Mouse (Mus musculus) retina, adult 2 months (tissue): ENCODE results near the gene Trim43a.
"Not testable (repeated sequence)": the region's sequence is repeated elsewhere in the genome, so short reads cannot be mapped to it uniquely, and the experiment has no call there.

Experiments used
- DNase-seq: peaks from one replicate; pipeline ENCODE4 v3.0.0-alpha.2; 2012; ENCODE audit warnings: low read depth, low spot score

Gene Trim43a

DNA sequence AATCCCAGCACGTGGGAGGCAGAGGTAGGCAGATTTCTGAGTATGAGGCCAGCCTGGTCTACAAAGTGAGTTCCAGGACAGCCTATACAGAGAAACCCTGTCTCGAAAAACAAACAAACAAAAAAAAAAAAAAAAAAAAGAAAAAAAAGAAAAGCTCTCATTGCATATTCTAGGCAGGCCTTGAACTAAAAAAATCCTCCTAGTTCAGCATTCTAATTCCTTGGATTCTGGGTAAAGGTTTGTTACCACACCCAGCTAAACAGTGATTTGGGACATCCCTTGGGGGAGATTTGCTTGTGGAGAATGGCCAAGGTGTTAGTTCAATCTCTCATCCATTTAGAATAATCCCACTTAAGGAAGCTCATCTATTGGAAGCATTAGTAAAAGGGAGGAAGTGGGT lies at the start of gene Trim43a:
Gene Trim43a, plus strand, starts transcription at position 301 of the 400 bp plus-strand sequence.
- not testable (repeated sequence) for DNase-seq

DNA sequence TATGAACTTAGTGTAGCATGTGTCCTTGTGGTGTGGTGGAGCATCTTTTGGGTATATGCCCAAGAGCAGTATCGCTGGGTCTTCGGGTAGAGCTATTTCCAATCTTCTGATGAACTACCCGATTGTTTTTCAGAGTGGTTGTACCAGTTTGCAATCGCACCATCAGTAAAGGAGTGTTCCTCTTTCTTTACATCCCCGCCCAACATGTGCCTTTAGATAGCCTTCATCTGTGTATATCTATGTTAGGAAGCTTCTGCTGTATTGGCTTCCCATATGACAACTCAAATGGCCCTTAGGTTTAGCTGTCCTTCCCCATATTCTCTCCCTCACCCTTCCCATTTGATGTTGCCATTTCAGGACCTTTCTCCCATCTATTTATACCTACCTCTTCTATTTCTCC lies 46.6 kb upstream of the Trim43a start:
- no peak for DNase-seq

DNA sequence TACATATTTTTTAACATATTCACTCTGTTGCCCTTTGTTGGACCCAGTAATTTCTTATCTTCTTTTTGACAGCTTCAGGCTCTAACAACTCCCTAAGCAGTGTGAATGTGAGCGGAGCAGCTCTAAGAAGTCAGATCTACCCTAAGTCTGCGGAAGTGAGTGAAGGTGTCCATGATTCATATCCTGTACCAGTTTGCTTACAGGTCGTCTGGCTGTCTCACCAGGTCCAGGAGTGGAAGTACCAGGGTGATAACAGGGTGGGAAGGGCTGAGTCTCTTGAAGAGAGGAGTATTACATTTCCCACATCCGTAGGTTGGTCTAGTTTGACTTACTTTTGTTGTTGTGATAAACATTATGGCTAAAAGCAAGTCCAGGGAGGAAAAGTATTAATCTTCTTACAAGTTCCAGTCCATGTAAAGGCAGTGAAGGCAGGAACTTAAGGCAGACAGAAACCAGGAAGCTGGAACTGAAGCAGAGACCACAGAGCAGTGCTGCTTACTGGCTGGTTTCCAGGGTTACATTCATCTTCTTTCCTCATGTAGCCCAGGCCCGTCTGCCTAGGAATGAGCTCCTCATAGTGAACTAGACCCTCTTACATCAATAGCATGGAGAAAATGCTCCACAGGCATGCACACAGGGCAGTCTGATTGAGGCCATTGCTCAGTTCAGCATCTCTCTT lies 41.0 kb upstream of the Trim43a start:
- DNase-seq, result no peak

DNA sequence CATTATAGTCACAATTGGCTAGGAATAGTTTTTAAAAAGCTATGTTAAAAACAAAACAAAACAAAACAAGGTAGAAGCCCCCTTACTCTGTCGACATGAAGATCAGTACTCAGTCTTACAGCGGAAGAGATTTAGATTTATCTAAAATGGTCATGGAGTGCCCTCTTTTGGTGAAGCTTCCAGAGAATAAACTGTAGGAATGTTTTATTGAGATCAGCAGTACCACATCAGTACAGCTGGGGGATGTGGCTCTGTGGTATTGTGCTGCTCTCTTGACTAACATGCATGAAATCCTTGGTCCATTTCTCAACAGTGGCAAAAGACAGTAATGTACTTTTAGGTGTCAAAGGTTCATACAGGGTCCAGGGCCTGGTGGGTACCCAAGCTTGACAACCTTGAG lies 37.9 kb upstream of the Trim43a start:
- no peak for DNase-seq

DNA sequence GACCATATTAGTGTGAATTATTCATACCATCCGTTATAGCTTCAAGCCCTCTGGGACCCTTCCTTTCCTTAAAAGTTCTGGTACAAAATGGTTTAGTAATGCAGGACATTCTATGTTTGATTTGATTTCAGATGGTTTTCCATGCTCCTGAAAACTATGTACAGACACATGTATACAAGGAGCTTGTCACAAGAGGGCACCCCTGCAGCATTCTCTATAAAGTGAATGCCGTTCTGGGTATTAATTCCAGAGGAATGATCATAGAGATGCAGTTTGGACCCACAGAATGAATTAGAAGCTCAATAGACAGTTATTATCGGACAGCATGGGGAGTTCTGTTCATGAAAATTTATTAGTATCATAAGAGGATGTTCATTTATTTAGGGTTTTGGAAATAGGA lies 35.2 kb upstream of the Trim43a start:
- DNase-seq, result no peak

DNA sequence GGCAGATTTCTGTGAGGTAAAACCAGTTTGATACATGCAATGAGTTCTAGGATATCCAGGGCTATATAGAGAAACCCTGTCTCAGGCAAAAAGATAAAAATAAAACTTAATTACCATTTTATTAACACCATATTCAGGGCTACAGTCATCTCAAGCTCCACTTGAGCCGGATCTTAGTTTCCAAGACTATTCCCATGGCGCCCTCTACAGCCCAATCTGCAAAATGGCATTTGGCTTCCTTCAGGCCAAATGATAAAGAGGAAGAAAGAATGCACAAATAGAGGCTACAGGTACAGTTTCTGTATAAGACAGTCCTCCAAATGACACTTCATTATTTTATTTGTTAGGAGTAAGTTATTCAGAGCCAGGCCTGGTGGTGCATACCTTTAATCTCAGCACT lies 34.5 kb upstream of the Trim43a start:
- DNase-seq, result peak; percentile 58

DNA sequence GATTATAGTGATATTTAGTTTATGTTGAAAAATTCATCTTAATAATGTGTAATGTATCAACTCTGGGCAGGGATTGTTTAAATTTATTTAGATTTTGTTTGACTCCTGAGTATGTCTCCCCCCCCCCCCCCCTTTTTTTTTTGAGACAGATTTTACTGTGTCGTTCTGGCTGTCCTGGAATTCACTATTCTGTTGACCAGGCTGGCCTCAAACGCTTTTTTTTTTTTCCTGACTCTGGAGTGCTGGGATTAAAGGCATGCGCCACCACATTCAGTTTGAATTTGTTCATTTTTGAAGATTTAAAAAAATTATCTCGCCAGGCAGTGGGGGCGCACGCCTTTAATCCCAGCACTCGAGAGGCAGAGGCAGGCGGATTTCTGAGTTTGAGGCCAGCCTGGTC lies 34.0 kb upstream of the Trim43a start:
- no peak for DNase-seq

DNA sequence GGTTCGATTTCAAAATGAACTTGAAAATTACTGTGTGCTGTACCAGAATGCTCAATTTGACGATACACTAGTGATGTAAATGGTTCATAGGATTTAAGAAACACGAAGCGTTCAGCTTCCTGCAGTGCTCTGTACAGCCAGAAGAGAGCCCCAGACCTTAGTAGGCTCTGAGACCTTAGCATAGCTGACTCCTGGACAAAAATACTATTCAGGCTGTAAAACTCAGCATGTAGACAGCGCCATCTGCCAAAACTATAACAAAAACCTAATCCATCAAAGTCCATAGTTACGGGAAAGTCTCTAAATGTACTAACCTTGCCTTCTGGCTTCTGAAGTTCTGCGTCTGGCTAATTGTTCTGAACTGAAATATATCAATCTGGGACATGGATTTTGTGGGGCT lies 33.4 kb upstream of the Trim43a start:
- no peak for DNase-seq

DNA sequence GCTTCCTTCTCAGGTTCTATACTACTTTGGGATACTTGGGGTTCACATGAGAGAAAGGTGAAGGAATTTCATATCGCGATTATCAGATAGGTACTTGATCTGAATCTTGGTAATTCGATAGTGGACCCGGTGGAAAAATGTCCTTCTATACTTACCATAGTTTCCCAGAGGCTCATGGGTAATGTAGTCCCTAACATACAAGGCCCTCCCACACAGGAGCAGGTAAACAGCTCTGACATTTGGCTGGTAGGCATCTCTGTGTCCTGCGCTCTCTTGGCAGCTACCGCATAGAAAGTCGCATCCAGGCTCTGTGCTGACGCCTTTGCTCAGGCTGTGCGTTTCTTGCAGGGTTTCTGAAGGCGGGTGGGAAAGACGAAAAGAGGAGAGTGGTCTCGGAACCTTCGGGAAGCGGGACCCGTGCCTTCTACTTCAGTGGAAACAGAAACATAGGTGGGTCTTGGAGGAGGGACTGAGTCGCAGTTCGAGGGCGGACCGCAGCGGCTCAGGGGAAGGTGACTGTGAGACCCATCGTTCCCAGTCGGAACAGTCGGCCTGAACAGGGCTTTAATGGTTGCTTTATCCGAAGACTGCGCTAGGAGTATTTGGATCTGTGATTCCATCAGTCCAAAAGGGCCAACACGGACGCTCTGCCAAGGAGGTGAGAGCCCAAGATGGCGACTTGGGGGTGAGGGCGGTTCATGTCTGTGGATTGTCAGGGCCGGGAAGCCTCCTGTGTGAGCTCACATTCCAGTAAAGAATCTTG lies 32.7 kb upstream of the Trim43a start, which contains the start of gene Zfp949:
Gene Zfp949, plus strand, starts transcription at position 170 of the 763 bp plus-strand sequence.
- DNase-seq, result peak; percentile 87

DNA sequence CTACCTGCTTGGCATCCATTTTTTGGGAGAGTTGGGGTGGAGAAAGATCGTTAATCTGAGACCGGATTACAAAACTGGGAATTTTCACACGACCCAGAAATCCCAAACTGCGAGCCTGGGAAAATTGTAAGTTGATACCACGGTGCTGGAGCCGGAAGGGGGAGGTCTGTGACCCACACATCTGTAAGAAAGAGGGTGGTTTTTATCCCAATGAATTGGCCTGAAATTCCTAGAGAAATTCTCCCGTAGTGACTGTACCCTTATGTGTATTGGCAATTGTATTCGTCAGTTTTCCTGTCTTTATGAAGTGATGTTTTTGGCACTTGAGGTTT lies 32.1 kb upstream of the Trim43a start:
- DNase-seq, result no peak

DNA sequence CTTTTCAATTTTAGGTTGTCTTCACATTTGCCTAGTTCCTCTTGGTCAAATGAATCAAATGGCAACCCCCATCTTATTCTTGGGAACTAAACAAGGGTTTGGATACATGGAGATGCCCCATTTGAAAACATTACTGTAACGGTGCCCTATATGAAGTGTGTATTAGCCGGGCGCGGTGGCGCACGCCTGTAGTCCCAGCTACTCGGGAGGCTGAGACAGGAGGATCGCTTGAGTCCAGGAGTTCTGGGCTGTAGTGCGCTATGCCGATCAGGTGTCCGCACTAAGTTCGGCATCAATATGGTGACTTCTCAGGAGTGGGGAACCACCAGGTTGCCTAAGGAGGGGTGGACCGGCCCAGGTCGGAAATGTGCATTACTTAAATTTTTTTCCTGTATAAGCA lies 27.6 kb upstream of the Trim43a start:
- no peak for DNase-seq

DNA sequence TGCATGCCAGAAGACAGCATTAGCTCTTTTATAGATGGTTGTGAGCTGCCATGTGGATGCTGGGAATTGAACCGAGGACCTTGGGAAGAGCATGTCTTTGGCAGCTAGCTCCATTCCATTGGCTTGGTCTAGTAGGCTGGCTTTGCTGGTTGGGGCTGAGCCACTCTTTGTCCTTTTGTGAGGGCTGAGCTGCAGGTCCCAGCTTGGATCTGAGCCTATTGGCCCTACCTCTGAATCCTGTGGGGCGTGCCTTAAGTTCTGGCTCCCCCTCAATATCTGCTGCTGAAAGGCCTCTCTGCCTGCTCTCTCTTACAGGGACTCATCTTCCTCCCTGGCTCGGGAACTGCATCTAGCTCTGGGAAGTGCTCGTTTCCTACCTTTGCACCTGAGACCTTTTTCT lies 22.5 kb upstream of the Trim43a start:
- no peak for DNase-seq

DNA sequence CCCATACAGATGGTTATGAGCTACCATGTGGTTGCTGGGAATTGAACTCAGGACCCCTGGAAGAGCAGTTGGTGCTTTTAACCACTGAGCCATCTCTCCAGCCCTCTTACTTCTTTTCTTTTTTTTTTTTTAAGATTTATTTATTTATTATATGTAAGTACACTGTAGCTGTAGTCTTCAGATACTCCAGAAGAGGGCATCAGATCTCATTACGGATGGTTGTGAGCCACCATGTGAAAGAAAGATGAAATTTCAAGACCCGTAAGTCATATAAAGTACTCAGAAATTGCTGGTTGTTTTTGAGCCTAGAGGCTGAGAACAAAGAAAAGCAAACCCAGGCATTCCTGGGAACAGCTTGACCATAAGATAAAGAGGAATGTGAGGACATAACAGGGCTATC lies 19.2 kb upstream of the Trim43a start:
- DNase-seq, result not testable (repeated sequence)

DNA sequence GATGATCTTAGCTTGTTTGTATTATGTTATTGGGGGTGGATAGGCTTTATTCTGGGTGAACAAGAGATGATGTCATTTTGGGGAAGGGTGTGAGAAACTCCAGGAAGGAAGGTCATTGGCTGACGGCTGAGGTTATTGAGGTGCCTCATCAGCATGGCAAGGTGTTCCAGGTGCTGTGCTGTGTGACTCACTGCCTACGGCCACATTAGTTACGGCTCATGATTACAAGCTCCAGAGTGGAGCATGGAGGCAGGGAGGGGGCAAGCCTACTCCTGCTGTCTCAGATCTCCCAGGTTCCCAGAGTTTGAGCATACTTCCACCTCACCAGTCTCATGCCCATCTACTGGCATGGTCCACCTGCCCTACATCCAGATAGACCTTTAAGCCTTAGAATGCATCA lies 10.2 kb upstream of the Trim43a start:
- DNase-seq, result not testable (repeated sequence)

DNA sequence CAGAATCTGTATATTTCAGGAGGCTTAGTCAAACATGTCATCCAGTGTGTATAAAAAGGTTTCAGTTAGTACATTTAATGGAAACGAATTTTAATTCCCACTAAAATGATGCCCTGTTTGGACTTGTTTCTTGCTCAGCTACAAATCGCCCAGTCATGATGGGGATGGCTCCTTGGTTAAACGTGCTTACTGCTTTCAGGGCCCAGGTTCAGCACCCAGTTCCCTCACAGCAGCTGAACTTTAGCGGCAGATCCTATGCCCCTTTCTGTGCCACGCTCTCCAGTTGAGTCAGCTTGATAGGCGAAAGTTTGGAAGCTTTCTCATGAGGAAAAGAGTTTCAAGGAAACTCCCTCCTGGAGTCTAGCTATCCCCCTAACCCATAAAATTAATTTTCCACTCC lies 13.0 kb downstream of the Trim43a start:
- DNase-seq, result not testable (repeated sequence)

DNA sequence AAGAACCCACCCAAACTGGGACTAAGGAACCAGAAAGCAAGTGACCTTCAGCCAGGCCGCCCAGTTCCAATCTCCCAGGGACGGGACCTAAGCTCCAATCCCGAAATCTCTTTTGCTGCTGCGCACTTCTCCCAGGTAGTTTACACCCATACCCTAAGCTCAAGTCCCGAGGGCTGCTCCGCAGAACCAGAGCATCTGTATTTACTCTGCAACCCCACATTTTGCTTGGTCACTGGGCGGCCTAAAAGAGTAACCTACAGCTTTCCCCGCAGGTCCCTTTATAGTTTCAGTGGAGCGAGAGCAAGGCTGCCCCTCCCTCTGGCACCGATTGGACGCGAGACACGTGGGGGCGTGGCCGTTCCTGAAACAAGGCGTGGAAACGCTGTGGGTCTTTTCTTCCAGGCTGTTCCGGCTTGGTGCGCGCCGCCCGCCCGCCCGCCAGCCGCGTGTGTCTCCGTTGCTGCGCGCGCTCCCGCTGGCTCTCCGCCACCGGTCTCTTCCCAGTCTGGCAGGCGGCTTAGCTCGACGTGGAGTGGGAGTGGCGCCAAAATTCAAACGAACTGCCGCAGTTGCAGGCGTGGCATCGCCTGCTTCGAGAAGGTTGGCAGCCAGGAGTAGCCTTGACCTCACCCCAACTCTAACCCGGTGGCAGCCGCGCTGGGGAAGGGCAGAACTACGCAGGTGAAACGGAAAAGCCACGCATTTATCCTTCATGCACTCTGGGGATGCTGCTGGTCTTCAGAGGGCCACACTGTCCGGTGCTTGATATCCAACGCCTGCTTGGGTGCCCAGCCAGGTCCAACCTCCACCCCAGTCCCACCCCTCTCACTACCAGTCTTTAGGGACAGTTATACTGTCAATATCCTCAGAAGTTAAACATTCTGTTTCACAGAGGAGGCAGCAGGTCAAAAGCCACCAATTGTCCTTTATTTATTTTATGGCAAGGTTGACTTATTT lies 18.8 kb downstream of the Trim43a start:
- peak; percentile 71 for DNase-seq

DNA sequence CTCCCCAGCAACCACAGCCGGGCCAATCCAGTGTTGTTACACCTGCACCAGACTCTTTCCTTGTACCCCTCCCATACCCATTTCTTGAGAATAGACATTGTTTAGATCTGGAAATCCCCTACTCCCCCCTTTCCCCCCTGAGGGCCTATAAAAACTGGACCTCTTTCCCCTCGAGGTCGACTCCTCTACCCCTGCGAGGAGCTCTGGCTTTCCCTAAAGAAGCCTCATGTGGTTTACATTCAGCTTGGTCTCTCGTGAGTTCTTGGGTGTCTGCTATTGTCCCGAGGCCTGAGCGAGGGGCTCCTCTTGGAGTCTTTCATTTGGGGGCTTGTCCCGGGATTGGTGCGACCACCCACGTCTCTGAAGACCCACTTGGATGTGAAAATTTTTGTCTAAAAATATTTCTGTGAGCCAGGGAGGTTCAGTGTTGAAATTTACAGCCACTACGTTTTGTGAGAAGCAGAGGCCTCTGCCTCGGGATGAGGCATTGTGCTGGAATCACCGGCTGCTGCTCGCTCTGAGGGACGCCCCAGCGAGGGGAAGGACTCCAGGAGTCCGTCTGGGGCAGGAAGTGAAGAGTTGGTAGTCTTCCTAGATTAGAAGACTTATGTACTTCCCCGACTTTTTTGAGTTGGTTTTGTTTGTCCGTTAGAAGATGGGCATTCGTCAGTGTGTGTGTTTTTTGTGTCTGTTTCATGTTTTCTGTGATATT lies 45.3 kb downstream of the Trim43a start:
- not testable (repeated sequence) for DNase-seq

DNA sequence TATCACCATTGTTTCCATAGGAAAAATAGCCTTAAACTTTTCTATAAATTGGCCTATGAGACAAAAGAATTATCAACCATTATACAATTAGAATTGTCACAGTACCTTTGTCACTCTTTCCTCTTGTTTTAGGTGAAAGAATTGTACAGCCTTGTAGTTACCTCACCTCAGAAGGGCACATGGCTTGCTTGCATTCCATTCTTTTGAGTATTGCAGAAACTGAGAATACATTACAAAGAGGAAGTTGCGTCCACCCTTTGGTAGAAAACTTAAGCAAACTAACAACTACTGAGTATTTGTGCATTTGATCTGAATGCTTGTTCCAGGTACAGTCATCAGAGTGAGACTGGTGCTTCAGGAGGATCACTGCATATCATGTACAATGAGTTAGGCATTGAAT lies 57.4 kb downstream of the Trim43a start:
- DNase-seq, result not testable (repeated sequence)
